Mouse (Mus musculus): ENCODE measurements around the gene Lima1.

GRCm38 (mm10) chr15:99729056-99729783 is 146.0 kb downstream of the Lima1 start:
- no peak for TF ChIP-seq MAX (IDR thresholded peaks at IDR 0.05; ENCODE audit: low read depth)
- no peak for TF ChIP-seq POLR2A (IDR thresholded peaks at IDR 0.05; ENCODE audit: insufficient read length, low read depth)
- no peak for TF ChIP-seq USF1 (IDR thresholded peaks at IDR 0.05; ENCODE audit: low read depth)
